Mouse (Mus musculus) lung, embryonic 14.5 days (tissue): ENCODE measurements around the gene Slc29a1. TPM values are rescaled to one million over a fixed set of nuclear protein-coding genes. Genes with fewer than 3 reads are reported as not detected.
A peak's percentile ranks its signal among the peaks of the same experiment; 100 is the strongest.

Experiments used
- ATAC-seq: fragments of 200-750 bp; cut with Nextera tagmentation; 2 replicates; pipeline ENCODE4 v1.8.0; 2017; ENCODE audit warnings: mild to moderate bottlenecking, moderate TSS enrichment, moderate library complexity; ENCODE audit not compliant: insufficient read depth
- DNase-seq: peaks from one replicate; pipeline ENCODE4 v3.0.0-alpha.2; 2015
- H3K27ac ChIP-seq: fragments of 300-500 bp; sonication (generic); 2 replicates; pipeline ENCODE4 v1.5.1; 2014; ENCODE audit warnings: low read depth, mild to moderate bottlenecking, moderate library complexity
- H3K27me3 ChIP-seq: fragments of 300-500 bp; sonication (generic); 2 replicates; pipeline ENCODE4 v1.6.1; 2014; ENCODE audit warnings: low read length, control low read depth; ENCODE audit not compliant: insufficient read depth
- H3K36me3 ChIP-seq: fragments of 300-500 bp; sonication (generic); 2 replicates; pipeline ENCODE4 v1.6.1; 2014; ENCODE audit warnings: control low read depth; ENCODE audit not compliant: insufficient read depth
- H3K4me1 ChIP-seq: fragments of 300-500 bp; sonication (generic); 2 replicates; pipeline ENCODE4 v1.6.1; 2014; ENCODE audit warnings: antibody characterized with exemption, control low read depth; ENCODE audit not compliant: insufficient read depth
- H3K4me2 ChIP-seq: fragments of 300-500 bp; sonication (generic); 2 replicates; pipeline ENCODE4 v1.6.1; 2014; ENCODE audit warnings: mild to moderate bottlenecking
- H3K4me3 ChIP-seq: fragments of 300-500 bp; sonication (generic); 2 replicates; pipeline ENCODE4 v1.5.1; 2014; ENCODE audit warnings: low read depth, low read length
- H3K9ac ChIP-seq: fragments of 300-500 bp; sonication (generic); 2 replicates; pipeline ENCODE4 v1.6.1; 2014
- H3K9me3 ChIP-seq: fragments of 300-500 bp; sonication (generic); 2 replicates; pipeline ENCODE4 v1.6.1; 2016; ENCODE audit warnings: low read depth, low read length, control low read depth
- CTCF ChIP-seq: IDR thresholded peaks from 2 replicates; pipeline ENCODE4 v1.5.1; 2016; ENCODE audit warnings: antibody characterized with exemption, low read depth
- WGBS: fragments of 180-500 bp; shearing (Covaris S2); extraction: QIAGEN DNeasy Blood & Tissue Kit; methylation state at CpG from one replicate; pipeline ENCODE4 v1.1.7; 2014; 5-methylcytosine and 5-hydroxymethylcytosine counted together
- polyA plus RNA-seq: library from polyadenylated mRNA; unstranded; fragments of >200 nt; fragmentation: Nextera tagmentation; extraction: Ambion mirVana; gene quantifications from 2 replicates; pipeline ENCODE4 v1.2.1, GENCODE M21; 2014

Gene Slc29a1
- polyA plus RNA-seq, 1 experiment from 2014 or later: 75.4 TPM

- Histone ChIP-seq H3K9me3 (no peaks in the 10 kb centered on the region), H3K9ac (peak overlapping the region; percentile 24; the same call in 1 of the 2 replicates), H3K27me3 (peaks cover 19% of the 10 kb centered on the region; the same call in 1 of the 2 replicates), H3K4me2 (peak overlapping the region; percentile 68), H3K27ac (no peak overlapping the region), H3K4me1 (peaks cover 28% of the 10 kb centered on the region), H3K36me3 (no peaks in the 10 kb centered on the region), H3K4me3 (no peak overlapping the region; the same call in 1 of the 2 replicates)
- ATAC-seq (no peak), DNase-seq (peak; percentile 39)
- WGBS: 30% methylated on average over 3 of the region's 3 CpGs
- no peak for TF ChIP-seq CTCF
Observed at GRCm38 (mm10) chr17:45598891-45599290, 515 bp downstream of the Slc29a1 start.

- DNase-seq: no peak
- H3K9ac ChIP-seq: no peak overlapping the region
- no peaks in the 10 kb centered on the region for H3K9me3 ChIP-seq
- ATAC-seq: no peak
- no peak overlapping the region for H3K4me2 ChIP-seq
- peaks cover 19% of the 10 kb centered on the region; the same call in 1 of the 2 replicates for H3K27me3 ChIP-seq
- H3K27ac ChIP-seq: no peak overlapping the region
- 79% methylated on average over 2 of the region's 2 CpGs for WGBS
- H3K36me3 ChIP-seq: no peaks in the 10 kb centered on the region
- H3K4me3 ChIP-seq: no peak overlapping the region
- peaks cover 31% of the 10 kb centered on the region for H3K4me1 ChIP-seq
- TF ChIP-seq CTCF: no peak
Observed at GRCm38 (mm10) chr17:45598376-45598775, 1.0 kb downstream of the Slc29a1 start.

GRCm38 (mm10) chr17:45597787-45598186 is 1.6 kb downstream of the Slc29a1 start:
- DNase-seq: peak; percentile 57
- Histone ChIP-seq H3K4me1 (peaks cover 36% of the 10 kb centered on the region), H3K9ac (no peak overlapping the region), H3K9me3 (no peaks in the 10 kb centered on the region), H3K4me3 (no peak overlapping the region), H3K27me3 (peaks cover 19% of the 10 kb centered on the region; the same call in 1 of the 2 replicates), H3K36me3 (no peaks in the 10 kb centered on the region), H3K4me2 (no peak overlapping the region), H3K27ac (no peak overlapping the region)
- no peak for ATAC-seq
- 17% methylated on average over 3 of the region's 3 CpGs for WGBS
- TF ChIP-seq CTCF: no peak

- H3K4me3 ChIP-seq: no peak overlapping the region
- no peaks in the 10 kb centered on the region for H3K36me3 ChIP-seq
- 31% methylated on average over 11 of the region's 11 CpGs for WGBS
- peak; percentile 77 for DNase-seq
- peak; percentile 84 for TF ChIP-seq CTCF
- peak; percentile 52 for ATAC-seq
- no peaks in the 10 kb centered on the region for H3K9me3 ChIP-seq
- no peak overlapping the region for H3K4me2 ChIP-seq
- no peak overlapping the region for H3K27ac ChIP-seq
- H3K4me1 ChIP-seq: peaks cover 44% of the 10 kb centered on the region
- peaks cover 13% of the 10 kb centered on the region; the same call in 1 of the 2 replicates for H3K27me3 ChIP-seq
- H3K9ac ChIP-seq: no peak overlapping the region
Observed at GRCm38 (mm10) chr17:45596631-45597396, 2.6 kb downstream of the Slc29a1 start.

DNA sequence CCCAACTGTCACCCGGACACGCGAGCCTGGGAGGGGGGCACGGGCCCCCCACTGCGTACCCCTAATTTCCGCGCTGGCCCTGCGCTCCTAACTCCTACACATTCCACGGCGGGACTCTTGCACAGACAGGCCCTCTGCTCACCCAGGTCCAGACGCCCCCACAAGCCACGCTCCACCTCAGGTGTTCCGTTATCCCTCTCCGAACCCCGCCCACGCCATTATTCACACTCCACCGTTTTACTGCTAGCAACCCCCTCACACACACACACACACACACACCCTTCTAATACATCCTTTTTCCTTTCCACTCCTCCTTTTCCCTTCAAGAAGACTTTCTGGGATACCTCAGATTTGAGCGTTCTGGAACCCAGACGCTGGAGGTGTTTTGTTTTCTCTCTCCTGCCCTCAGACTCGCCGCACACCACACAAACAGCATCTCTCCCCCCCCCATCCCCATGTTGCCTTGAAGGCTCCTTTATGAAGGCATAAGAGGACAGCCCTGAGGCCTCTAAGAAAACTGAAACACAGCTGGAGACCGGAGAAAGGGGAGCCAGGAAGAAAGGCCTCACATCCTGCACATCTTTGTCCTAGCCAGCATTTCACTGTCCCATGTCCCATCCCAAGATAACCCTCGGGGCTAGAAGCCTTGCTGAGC is 3.5 kb downstream of the Slc29a1 start:
- Histone ChIP-seq H3K4me1 (peaks cover 42% of the 10 kb centered on the region), H3K27me3 (peaks cover 3% of the 10 kb centered on the region; the same call in 1 of the 2 replicates), H3K9me3 (no peaks in the 10 kb centered on the region), H3K4me2 (peak overlapping the region; percentile 100), H3K9ac (peak overlapping the region; percentile 70), H3K4me3 (peak overlapping the region; percentile 63), H3K36me3 (no peaks in the 10 kb centered on the region), H3K27ac (no peak overlapping the region; the same call in 1 of the 2 replicates)
- WGBS: 10% methylated on average over 23 of the region's 23 CpGs
- ATAC-seq: no peak
- TF ChIP-seq CTCF: no peak
- no peak for DNase-seq

DNA sequence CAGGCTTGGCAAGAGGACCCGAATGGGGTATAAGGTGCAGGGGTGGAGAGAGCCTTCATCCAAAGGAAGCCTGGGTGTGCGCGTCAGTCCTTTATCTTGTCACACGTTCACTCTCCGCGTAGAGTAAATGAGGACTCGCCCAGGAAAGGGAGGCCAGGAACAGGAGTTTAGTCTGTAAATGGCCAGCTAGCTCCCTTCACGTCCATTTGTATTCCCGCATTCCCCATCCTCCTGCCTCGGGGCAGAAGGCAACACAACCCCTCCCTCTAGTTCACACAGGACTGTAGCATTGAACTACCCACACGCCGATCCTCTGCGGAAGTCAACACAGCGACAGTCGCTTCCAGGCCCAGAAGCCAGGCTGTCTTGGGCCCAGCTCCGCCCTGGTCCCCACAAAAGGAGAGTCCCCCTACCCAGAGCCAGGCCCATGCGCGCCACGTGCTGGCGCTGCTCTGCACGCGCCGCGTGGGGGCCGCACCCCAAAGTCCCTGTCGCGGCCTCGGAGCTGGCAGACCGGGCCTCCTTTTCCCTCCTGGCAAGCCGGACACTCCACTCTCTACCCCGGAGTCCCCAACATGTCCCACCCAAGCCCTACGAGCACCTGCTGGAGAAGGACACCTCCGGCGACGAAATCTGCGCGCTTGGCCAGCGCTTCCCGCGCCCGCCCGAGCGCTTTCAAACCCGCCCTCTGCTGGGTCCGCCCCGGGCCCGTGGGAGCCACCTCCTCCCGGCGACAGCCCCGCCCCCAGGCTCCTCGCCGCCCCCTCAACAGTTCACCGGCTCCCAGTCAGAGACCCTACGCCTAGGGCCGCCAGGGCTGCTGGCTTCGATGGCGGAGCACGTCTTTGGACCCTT is 4.3 kb downstream of the Slc29a1 start:
- Histone ChIP-seq H3K36me3 (0 out of 2 replicates have a peak, but pooled peaks cover 4% of the 10 kb centered on the region), H3K27me3 (no peaks in the 10 kb centered on the region), H3K9ac (peak overlapping the region; percentile 70), H3K4me3 (peak overlapping the region; percentile 63), H3K27ac (peak overlapping the region; percentile 38; the same call in 1 of the 2 replicates), H3K4me2 (peak overlapping the region; percentile 100), H3K4me1 (peaks cover 42% of the 10 kb centered on the region), H3K9me3 (no peaks in the 10 kb centered on the region)
- WGBS: under 1% methylated on average over 57 of the region's 58 CpGs
- TF ChIP-seq CTCF: no peak
- DNase-seq (peak; percentile 85), ATAC-seq (peak; percentile 81)
